Mouse (Mus musculus) kidney, embryonic 14.5 days (tissue): ENCODE data around the gene Rbms3. TPM values are rescaled to one million over a fixed set of nuclear protein-coding genes. Genes with fewer than 3 reads are reported as not detected.

Source experiments
- ATAC-seq: fragments of 200-750 bp; cut with Nextera tagmentation; 2 replicates; pipeline ENCODE4 v1.8.0; 2017; ENCODE audit warnings: moderate number of reproducible peaks, mild to moderate bottlenecking, moderate TSS enrichment, moderate library complexity; ENCODE audit not compliant: low FRiP score, low TSS enrichment
- H3K27ac ChIP-seq: fragments of 300-500 bp; sonication (generic); 2 replicates; pipeline ENCODE4 v1.5.1; 2014; ENCODE audit warnings: low read depth, mild to moderate bottlenecking, low read length, moderate library complexity, mixed read lengths
- H3K27me3 ChIP-seq: fragments of 300-500 bp; sonication (generic); 2 replicates; pipeline ENCODE4 v1.6.1; 2014; ENCODE audit warnings: mild to moderate bottlenecking, low read length; ENCODE audit not compliant: control insufficient read depth, insufficient read depth
- H3K36me3 ChIP-seq: fragments of 300-500 bp; sonication (generic); 2 replicates; pipeline ENCODE4 v1.6.1; 2014; ENCODE audit warnings: low read length, mixed read lengths; ENCODE audit not compliant: control insufficient read depth, insufficient read depth
- H3K4me1 ChIP-seq: fragments of 300-500 bp; sonication (generic); 2 replicates; pipeline ENCODE4 v1.6.1; 2014; ENCODE audit warnings: low read length, mixed read lengths; ENCODE audit not compliant: control insufficient read depth, insufficient read depth
- H3K4me2 ChIP-seq: fragments of 300-500 bp; sonication (generic); replicated peaks from 2 replicates; pipeline ENCODE4 v1.6.1; 2014; ENCODE audit warnings: low read depth, mild to moderate bottlenecking, low read length
- H3K4me3 ChIP-seq: fragments of 300-500 bp; sonication (generic); 2 replicates; pipeline ENCODE4 v1.5.1; 2014; ENCODE audit warnings: mild to moderate bottlenecking, low read length
- H3K9ac ChIP-seq: fragments of 300-500 bp; sonication (generic); 2 replicates; pipeline ENCODE4 v1.6.1; 2014; ENCODE audit warnings: low read depth, mild to moderate bottlenecking, low read length, moderate library complexity
- H3K9me3 ChIP-seq: fragments of 300-500 bp; sonication (generic); 2 replicates; pipeline ENCODE4 v1.6.1; 2016; ENCODE audit warnings: low read length; ENCODE audit not compliant: control insufficient read depth
- WGBS: fragments of 180-500 bp; shearing (Covaris S2); extraction: QIAGEN DNeasy Blood & Tissue Kit; methylation state at CpG from one replicate; pipeline ENCODE4 v1.1.7; 2014; 5-methylcytosine and 5-hydroxymethylcytosine counted together
- polyA plus RNA-seq: library from polyadenylated mRNA; unstranded; fragments of >200 nt; fragmentation: Nextera tagmentation; extraction: Ambion mirVana; gene quantifications from 2 replicates; pipeline ENCODE4 v1.2.1, GENCODE M21; 2014

The Rbms3 gene
- polyA plus RNA-seq, 1 experiment from 2014 or later = 73.4 TPM

DNA sequence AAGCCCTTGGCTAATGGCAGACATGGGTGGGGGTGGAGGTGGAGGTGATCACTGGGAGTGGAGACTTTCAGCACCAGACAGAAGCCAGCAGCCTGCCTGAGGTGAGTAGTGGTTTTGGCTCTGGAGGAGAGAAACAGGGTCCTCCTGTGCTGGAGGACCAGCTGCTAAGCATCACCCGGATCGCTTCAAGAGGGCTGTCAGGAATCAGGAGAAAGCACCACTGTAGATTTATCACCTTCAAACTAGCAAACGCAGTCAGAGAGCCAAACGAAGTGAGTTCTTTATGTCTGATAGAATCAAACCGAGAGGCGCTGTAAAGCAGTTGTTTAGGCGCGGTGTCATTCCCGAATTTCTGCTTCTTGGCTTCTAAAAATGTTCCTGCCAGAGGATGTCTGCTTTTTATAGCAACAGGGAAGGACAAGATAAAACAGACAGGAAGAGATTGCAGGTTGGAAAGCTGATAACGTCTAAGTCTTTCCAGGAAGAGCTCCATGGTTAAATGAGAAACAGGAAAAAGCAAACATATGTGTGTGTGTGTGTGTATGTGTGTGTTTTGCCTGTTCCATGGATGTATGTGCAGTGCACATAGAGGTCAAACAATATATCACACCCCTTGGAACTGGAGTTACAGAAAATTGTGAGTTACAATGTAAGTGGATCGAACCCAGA lies 928.1 kb downstream of the Rbms3 start:
- no peaks in the 10 kb centered on the region for H3K36me3 ChIP-seq
- 27% methylated on average over 11 of the region's 11 CpGs for WGBS
- peaks cover 4% of the 10 kb centered on the region for H3K9me3 ChIP-seq
- no peaks in the 10 kb centered on the region for H3K27me3 ChIP-seq
- no peaks in the 10 kb centered on the region for H3K4me1 ChIP-seq
- no peak overlapping the region; the same call in 1 of the 2 replicates for H3K9ac ChIP-seq
- ATAC-seq = peak; percentile 64; the same call in 1 of the 2 replicates
- no peak overlapping the region for H3K4me2 ChIP-seq
- peak overlapping the region; percentile 43; the same call in 1 of the 2 replicates for H3K27ac ChIP-seq
- H3K4me3 ChIP-seq = no peak overlapping the region

DNA sequence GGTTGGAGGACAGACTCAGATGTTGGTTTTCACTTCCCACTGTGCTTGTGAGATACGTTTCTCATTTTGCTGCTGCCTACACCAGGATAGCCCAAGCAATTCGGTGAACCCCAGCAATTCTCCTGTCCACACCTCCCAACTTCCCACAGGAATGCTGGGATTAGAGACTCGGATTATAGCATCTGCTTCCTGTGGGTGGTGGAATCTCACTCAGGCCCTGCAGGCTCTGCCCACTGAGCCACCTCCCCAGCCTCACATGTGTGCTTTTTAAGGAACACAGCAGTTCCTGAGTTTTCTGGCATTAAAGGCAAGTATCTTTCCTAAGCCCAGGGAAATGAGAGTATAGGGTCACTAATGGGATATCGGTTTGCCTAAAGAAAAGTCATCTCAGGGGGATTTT lies 941.1 kb downstream of the Rbms3 start:
- Histone ChIP-seq H3K4me2 (no peak overlapping the region), H3K27ac (no peak overlapping the region), H3K9ac (no peak overlapping the region), H3K27me3 (no peaks in the 10 kb centered on the region), H3K4me3 (no peak overlapping the region), H3K36me3 (no peaks in the 10 kb centered on the region), H3K4me1 (no peaks in the 10 kb centered on the region), H3K9me3 (no peaks in the 10 kb centered on the region)
- 86% methylated on average over 4 of the region's 4 CpGs for WGBS
- ATAC-seq = no peak

DNA sequence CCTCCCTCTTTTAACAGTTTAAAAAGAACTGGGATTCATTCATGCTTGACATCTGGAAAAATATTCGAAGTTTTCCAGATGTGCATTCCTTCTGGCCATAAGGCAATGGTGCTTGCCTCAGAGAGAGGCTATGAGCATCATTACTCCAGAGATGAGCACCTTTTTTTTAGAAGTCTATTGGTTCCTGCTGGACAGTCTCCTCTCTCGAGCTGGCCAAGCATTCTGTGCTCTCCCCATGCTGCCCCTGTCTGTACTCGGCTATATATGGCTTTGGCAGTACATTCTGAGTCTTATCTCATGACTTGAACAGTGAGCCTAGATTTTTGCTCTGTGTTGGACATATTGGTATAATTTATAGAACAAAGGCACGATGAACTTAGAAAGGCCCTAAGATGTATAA lies 952.6 kb downstream of the Rbms3 start:
- H3K36me3 ChIP-seq = no peaks in the 10 kb centered on the region
- H3K9me3 ChIP-seq = no peaks in the 10 kb centered on the region
- no peaks in the 10 kb centered on the region for H3K4me1 ChIP-seq
- no peak overlapping the region for H3K4me3 ChIP-seq
- peak overlapping the region; percentile 37; the same call in 1 of the 2 replicates for H3K27ac ChIP-seq
- 57% methylated on average over 4 of the region's 4 CpGs for WGBS
- no peaks in the 10 kb centered on the region for H3K27me3 ChIP-seq
- H3K9ac ChIP-seq = no peak overlapping the region
- no peak for ATAC-seq
- no peak overlapping the region for H3K4me2 ChIP-seq

DNA sequence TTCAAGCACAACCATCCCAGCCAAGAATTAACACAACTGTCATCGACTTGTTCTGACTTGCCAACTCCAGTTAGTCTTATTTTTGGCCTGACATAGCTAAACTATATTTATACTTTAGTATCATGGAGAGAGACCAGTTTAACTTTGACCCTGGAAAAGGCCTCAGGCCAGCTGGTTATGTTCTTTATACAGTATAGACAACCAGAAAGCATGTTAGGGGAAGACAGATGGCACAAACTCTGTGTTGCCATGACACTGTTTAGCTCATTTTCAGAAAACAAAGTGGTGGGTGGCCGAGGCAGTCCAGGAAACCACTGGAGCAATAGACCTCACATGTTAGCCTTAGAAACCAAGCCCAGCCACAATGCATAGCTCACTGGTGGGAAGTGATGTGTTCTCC lies 953.3 kb downstream of the Rbms3 start:
- 64% methylated on average over 2 of the region's 2 CpGs for WGBS
- no peak; the same call in 1 of the 2 replicates for ATAC-seq

GRCm38 (mm10) chr9:116674191-116674590 lies 955.5 kb downstream of the Rbms3 start:
- no peaks in the 10 kb centered on the region for H3K27me3 ChIP-seq
- no peak overlapping the region for H3K4me2 ChIP-seq
- no peak overlapping the region for H3K4me3 ChIP-seq
- H3K9ac ChIP-seq = no peak overlapping the region
- no peaks in the 10 kb centered on the region for H3K9me3 ChIP-seq
- no peak for ATAC-seq
- H3K4me1 ChIP-seq = no peaks in the 10 kb centered on the region
- whole genome bisulfite sequencing = 89% methylated on average over 4 of the region's 4 CpGs
- no peaks in the 10 kb centered on the region for H3K36me3 ChIP-seq
- H3K27ac ChIP-seq = no peak overlapping the region

More for the DNA sequence above, 953.3 kb downstream of the Rbms3 start:
- Histone ChIP-seq H3K27ac (peak overlapping the region; percentile 37; the same call in 1 of the 2 replicates), H3K4me1 (no peaks in the 10 kb centered on the region), H3K4me2 (no peak overlapping the region), H3K36me3 (no peaks in the 10 kb centered on the region), H3K4me3 (no peak overlapping the region), H3K9me3 (no peaks in the 10 kb centered on the region), H3K27me3 (no peaks in the 10 kb centered on the region), H3K9ac (no peak overlapping the region)

GRCm38 (mm10) chr9:116661026-116661425 lies 968.7 kb downstream of the Rbms3 start:
- no peak overlapping the region for H3K4me3 ChIP-seq
- H3K9ac ChIP-seq = no peak overlapping the region
- WGBS = 82% methylated on average over 4 of the region's 4 CpGs
- no peaks in the 10 kb centered on the region for H3K9me3 ChIP-seq
- H3K4me1 ChIP-seq = no peaks in the 10 kb centered on the region
- no peaks in the 10 kb centered on the region for H3K27me3 ChIP-seq
- ATAC-seq = no peak
- H3K4me2 ChIP-seq = no peak overlapping the region
- H3K27ac ChIP-seq = no peak overlapping the region
- no peaks in the 10 kb centered on the region for H3K36me3 ChIP-seq

- ATAC-seq = no peak
- no peaks in the 10 kb centered on the region for H3K9me3 ChIP-seq
- no peak overlapping the region for H3K4me2 ChIP-seq
- H3K27ac ChIP-seq = no peak overlapping the region
- H3K27me3 ChIP-seq = no peaks in the 10 kb centered on the region
- 67% methylated on average over 1 of the region's 1 CpGs for WGBS
- H3K4me1 ChIP-seq = no peaks in the 10 kb centered on the region
- no peaks in the 10 kb centered on the region for H3K36me3 ChIP-seq
- H3K9ac ChIP-seq = no peak overlapping the region
- H3K4me3 ChIP-seq = no peak overlapping the region
Measured at GRCm38 (mm10) chr9:116659936-116660335, 969.8 kb downstream of the Rbms3 start.

DNA sequence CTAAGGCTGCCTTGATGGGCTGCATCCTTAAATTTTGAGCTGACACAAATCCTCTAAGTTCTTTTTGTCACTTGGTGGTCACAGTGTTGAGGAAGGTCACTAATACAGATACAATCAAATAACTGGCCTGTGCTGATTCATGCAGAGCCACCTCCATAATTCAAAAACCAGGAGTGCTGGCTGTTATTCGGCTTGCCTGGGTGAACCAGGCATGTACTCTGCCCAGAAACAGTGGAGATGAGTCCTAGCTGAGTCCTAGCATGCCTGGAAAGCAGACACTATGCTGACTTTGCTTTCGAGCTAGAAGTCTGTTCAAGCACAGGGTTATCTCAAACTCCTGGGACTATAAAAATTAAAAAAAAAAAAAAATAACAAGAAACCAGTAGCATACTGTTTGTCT lies 972.6 kb downstream of the Rbms3 start:
- 93% methylated on average over 2 of the region's 2 CpGs for WGBS
- no peak for ATAC-seq
- H3K27ac ChIP-seq = no peak overlapping the region
- no peak overlapping the region for H3K9ac ChIP-seq
- H3K4me2 ChIP-seq = no peak overlapping the region
- no peaks in the 10 kb centered on the region for H3K36me3 ChIP-seq
- no peak overlapping the region for H3K4me3 ChIP-seq
- H3K27me3 ChIP-seq = no peaks in the 10 kb centered on the region
- no peaks in the 10 kb centered on the region for H3K9me3 ChIP-seq
- H3K4me1 ChIP-seq = no peaks in the 10 kb centered on the region

GRCm38 (mm10) chr9:116651414-116651813 lies 978.3 kb downstream of the Rbms3 start:
- H3K9me3 ChIP-seq = no peaks in the 10 kb centered on the region
- H3K36me3 ChIP-seq = no peaks in the 10 kb centered on the region
- 97% methylated on average over 1 of the region's 1 CpGs for WGBS
- H3K27me3 ChIP-seq = no peaks in the 10 kb centered on the region
- H3K27ac ChIP-seq = no peak overlapping the region
- ATAC-seq = no peak
- no peak overlapping the region for H3K4me2 ChIP-seq
- H3K4me1 ChIP-seq = peaks cover 6% of the 10 kb centered on the region; the same call in 1 of the 2 replicates
- no peak overlapping the region for H3K4me3 ChIP-seq
- no peak overlapping the region for H3K9ac ChIP-seq
